Mouse (Mus musculus): ENCODE data around the gene Ssrp1.

GRCm38 (mm10) chr2:85050746-85051145 lies 13.7 kb downstream of the Ssrp1 start:
- TF ChIP-seq CTCF (IDR thresholded peaks at IDR 0.05; ENCODE audit: control insufficient read depth, insufficient read depth, insufficient replicate concordance, low read depth, low read length) (no peak), POLR2A (IDR thresholded peaks at IDR 0.05; ENCODE audit: control insufficient read depth, low read depth, low read length) (no peak)
